Mouse (Mus musculus) lung, postnatal 10 days (tissue): ENCODE results near the gene Sestd1.
A peak's percentile ranks its signal among the peaks of the same experiment; 100 is the strongest.

Source experiments
- DNase-seq: peaks from one replicate; pipeline ENCODE4 v3.0.0; 2021

Sestd1 gene

GRCm38 (mm10) chr2:77203916-77204315 is 76.5 kb downstream of the Sestd1 start:
- peak; percentile 27 for DNase-seq

GRCm38 (mm10) chr2:77201900-77202299 is 78.5 kb downstream of the Sestd1 start:
- peak; percentile 32 for DNase-seq

- DNase-seq = no peak
Observed at GRCm38 (mm10) chr2:77200958-77201614, 79.3 kb downstream of the Sestd1 start.

- no peak for DNase-seq
Observed at GRCm38 (mm10) chr2:77200379-77200778, 80.0 kb downstream of the Sestd1 start.

GRCm38 (mm10) chr2:77198246-77198645 is 82.1 kb downstream of the Sestd1 start:
- no peak for DNase-seq

GRCm38 (mm10) chr2:77196819-77197218 is 83.6 kb downstream of the Sestd1 start:
- DNase-seq = no peak

GRCm38 (mm10) chr2:77195056-77195455 is 85.3 kb downstream of the Sestd1 start:
- DNase-seq = peak; percentile 20

- no peak for DNase-seq
Observed at GRCm38 (mm10) chr2:77191811-77192210, 88.6 kb downstream of the Sestd1 start.

GRCm38 (mm10) chr2:77190891-77191290 is 89.5 kb downstream of the Sestd1 start:
- DNase-seq = no peak

GRCm38 (mm10) chr2:77190301-77190700 is 90.1 kb downstream of the Sestd1 start:
- no peak for DNase-seq

GRCm38 (mm10) chr2:77189671-77190070 is 90.7 kb downstream of the Sestd1 start:
- DNase-seq = no peak

GRCm38 (mm10) chr2:77187501-77187900 is 92.9 kb downstream of the Sestd1 start:
- DNase-seq = no peak

- no peak for DNase-seq
Observed at GRCm38 (mm10) chr2:77186912-77187311, 93.5 kb downstream of the Sestd1 start.

- no peak for DNase-seq
Observed at GRCm38 (mm10) chr2:77184049-77184571, 96.3 kb downstream of the Sestd1 start.

- DNase-seq = no peak
Observed at GRCm38 (mm10) chr2:77183646-77184045, 96.7 kb downstream of the Sestd1 start.

GRCm38 (mm10) chr2:77182996-77183380 is 97.4 kb downstream of the Sestd1 start:
- DNase-seq = no peak

- no peak for DNase-seq
Observed at GRCm38 (mm10) chr2:77182271-77182995, 98.0 kb downstream of the Sestd1 start.

GRCm38 (mm10) chr2:77177472-77177871 is 102.9 kb downstream of the Sestd1 start:
- no peak for DNase-seq

- no peak for DNase-seq
Observed at GRCm38 (mm10) chr2:77176413-77176812, 104.0 kb downstream of the Sestd1 start.

- no peak for DNase-seq
Observed at GRCm38 (mm10) chr2:77175411-77175810, 105.0 kb downstream of the Sestd1 start.

GRCm38 (mm10) chr2:77174313-77174712 is 106.1 kb downstream of the Sestd1 start:
- peak; percentile 57 for DNase-seq

- no peak for DNase-seq
Observed at GRCm38 (mm10) chr2:77173821-77174220, 106.6 kb downstream of the Sestd1 start.

- DNase-seq = no peak
Observed at GRCm38 (mm10) chr2:77173366-77173765, 107.0 kb downstream of the Sestd1 start.

GRCm38 (mm10) chr2:77172241-77172671 is 108.1 kb downstream of the Sestd1 start:
- DNase-seq = peak; percentile 40
